Mouse (Mus musculus) erythroid progenitor cell, adult 5-6 weeks (primary cell): ENCODE results near the gene Net1. TPM values are rescaled to one million over a fixed set of nuclear protein-coding genes. Genes with fewer than 3 reads are reported as not detected.
"Not testable (repeated sequence)": the region's sequence is repeated elsewhere in the genome, so short reads cannot be mapped to it uniquely, and the experiment has no call there.

Experiments used
- ATAC-seq: replicated peaks from 2 replicates; pipeline ENCODE4 v1.8.0; 2016; ENCODE audit warnings: moderate number of reproducible peaks, mild to moderate bottlenecking, moderate TSS enrichment, inconsistent platforms; ENCODE audit not compliant: poor library complexity, low FRiP score, severe bottlenecking
- total RNA-seq, 2 experiments: library from RNA; stranded (forward) in 1 of 2; stranded (reverse) in 1 of 2; fragments of 150-400 nt in 1 of 2; fragments of 186-747, 209-891 nt in 1 of 2; gene quantifications; 2 replicates each; pipeline versions ENCODE4 v1.2.3 to v1.2.4; 2015 to 2017; ENCODE audit warnings: low replicate concordance in 2 of 2

Gene Net1
- total RNA-seq, 2 experiments from 2014 or later = 156 to 193 TPM

GRCm38 (mm10) chr13:3892601-3893000 lies 25.4 kb downstream of the Net1 start:
- ATAC-seq = no peak

DNA sequence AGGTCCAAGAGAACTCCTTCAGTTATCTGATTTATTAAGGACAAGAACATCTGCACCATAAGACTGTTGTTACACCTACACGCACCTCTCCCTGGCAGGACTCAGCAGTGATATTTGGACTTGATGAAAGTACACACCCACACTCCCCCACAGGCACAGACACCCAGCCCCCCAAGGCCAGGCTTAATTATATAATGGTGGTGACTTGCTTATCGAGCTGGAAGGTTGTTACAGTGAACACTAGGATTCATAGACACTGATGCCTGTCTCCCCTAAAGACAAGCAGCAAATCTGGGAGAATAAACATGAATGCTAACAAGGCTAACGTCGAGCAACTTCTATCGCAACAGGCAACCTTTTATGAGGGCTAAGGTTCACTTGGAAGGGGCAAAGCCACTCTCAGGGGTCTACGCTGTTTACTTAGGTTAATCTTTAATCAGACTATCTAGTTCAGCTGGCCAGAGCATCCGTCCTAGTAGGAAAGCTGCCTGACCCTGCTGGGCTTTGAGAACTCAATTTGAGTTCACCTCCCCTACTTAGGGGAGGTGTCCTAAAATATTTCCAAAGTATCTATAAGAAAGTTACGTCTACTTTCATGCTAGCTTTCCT lies 26.4 kb downstream of the Net1 start:
- no peak for ATAC-seq

DNA sequence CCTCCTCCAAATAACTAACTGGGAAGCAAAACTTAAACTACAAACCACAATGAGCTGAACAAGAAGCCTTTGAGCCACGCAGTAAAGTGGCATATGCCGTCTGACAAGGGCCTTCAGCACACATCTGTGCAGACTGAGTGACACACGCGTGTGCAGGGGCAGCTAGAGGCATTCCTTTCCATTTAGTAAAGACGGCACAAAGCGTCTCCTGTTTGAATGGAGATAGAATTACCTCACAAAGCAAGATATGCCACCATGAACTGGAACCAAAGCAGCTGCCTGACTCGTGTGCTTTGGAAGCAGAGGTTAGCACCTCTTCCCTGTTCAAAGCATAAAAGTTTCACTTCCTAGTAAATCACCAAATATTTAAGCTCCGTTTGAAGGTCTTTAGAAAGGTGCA lies 28.0 kb downstream of the Net1 start:
- ATAC-seq = no peak

GRCm38 (mm10) chr13:3889111-3889510 lies 28.9 kb downstream of the Net1 start:
- ATAC-seq = no peak

DNA sequence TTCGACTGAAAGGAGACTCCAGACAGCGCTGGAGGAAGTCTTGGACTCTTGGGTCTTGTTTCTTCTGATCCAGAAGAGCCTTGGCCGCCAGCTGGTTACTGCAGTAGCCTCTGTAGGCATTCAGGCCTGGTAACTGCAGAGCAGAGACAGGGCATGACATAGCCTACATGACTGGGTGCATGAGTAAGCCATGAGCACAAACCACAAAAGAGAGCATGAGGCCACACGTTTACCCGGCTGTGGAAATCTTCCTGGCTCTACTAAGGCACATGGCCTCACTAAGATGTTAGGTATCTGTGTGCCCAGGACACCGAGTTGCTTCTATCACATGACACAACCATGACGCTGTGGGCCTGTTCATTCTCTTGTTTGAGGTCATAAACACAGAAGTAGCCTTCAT lies 31.4 kb downstream of the Net1 start:
- ATAC-seq = no peak

DNA sequence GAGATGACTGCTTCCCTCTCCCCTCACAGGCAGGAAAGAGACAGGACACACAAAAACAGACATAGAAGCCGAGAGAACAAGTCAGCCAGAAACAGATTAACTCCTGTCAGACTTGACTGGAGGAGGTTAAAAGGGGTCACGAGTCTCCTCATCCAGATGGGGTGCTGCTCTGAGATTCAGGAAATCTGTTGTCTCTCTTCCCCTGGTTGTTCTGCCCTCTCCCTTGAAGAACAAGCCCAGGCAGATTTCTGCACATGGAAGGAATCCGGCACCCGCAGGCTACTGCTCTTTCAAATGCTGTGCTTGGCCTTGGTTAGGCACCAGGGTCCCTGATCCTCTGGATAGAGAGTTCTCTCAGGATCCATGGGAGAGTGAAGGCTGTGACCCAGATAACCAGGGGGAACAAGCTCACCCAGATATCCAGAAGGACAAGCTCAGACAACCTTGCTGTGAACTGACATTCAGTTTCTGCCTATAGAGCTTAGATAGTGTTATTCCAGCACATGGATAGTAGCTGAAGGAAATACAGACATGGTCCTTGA lies 40.3 kb downstream of the Net1 start:
- ATAC-seq = no peak

GRCm38 (mm10) chr13:3877185-3877584 lies 40.8 kb downstream of the Net1 start:
- ATAC-seq = no peak

DNA sequence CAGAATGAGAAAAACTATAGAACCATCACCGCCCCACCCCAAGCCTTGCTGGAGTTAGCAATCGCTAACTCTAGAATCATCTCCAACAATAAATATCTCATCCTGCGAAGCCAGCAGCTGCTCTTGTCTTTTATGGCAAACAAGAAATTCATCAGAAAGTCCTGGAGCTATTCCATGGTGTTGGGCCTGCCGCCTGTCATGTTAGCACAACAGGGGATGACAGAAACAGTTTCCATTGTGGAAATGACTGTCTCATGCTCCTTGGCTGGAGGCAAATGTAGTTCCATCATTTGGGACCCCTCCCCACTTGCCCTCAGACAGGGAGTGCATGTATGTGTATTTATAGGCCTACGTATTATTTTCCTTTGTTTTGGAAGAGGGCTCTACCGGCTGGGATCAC lies 41.6 kb downstream of the Net1 start:
- ATAC-seq = no peak

GRCm38 (mm10) chr13:3872832-3873231 lies 45.2 kb downstream of the Net1 start:
- ATAC-seq = no peak

- no peak for ATAC-seq
Measured at GRCm38 (mm10) chr13:3869901-3870300, 48.1 kb downstream of the Net1 start.

DNA sequence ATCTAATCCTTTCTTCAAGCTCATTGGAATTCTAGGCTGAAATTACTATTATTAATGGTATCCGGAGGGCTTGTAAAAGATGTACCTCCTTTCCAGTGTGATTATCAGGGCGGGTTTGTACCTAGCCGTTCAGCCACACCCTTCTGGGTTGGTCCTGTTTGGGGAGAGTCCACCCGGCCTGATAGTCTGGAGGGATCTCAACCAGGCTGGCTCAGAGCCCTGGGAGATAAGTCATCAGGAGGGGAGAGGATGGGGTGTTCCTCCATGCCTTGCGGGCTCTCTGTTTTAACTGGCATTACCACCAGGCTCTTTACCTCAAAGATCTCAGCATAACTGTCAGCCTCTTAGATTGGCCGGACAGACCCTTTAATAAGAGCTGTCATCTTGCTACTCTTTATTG lies 50.9 kb downstream of the Net1 start:
- peak; percentile 80 for ATAC-seq

- ATAC-seq = peak; percentile 55
Measured at GRCm38 (mm10) chr13:3866355-3867052, 51.5 kb downstream of the Net1 start.

- ATAC-seq = peak; percentile 31; the same call in 1 of the 2 replicates
Measured at GRCm38 (mm10) chr13:3865648-3866354, 52.2 kb downstream of the Net1 start.

GRCm38 (mm10) chr13:3862922-3863580 lies 55.0 kb downstream of the Net1 start:
- peak; percentile 65 for ATAC-seq

- no peak for ATAC-seq
Measured at GRCm38 (mm10) chr13:3862325-3862724, 55.7 kb downstream of the Net1 start.

DNA sequence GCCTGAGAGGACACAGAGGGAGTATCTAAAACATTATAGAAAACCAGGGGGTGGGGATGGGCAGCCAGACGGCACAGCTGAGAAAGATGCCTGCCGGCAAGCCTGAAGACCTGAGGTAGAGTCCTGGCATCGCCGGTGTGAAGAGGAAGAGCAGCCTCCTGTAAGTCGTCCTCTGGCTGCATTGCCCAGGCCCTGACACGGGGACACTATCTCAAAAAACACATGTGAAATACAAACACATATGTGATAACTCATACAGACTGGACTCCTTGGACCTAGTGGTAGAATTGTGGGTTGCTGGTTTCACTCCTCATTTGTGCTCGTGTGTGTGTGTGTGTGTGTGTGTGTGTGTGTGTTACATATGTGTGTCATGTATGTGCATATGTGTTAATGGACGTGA lies 56.8 kb downstream of the Net1 start:
- peak; percentile 73 for ATAC-seq

GRCm38 (mm10) chr13:3856252-3856651 lies 61.8 kb downstream of the Net1 start:
- no peak for ATAC-seq

GRCm38 (mm10) chr13:3854856-3855255 lies 63.2 kb downstream of the Net1 start:
- ATAC-seq = no peak

DNA sequence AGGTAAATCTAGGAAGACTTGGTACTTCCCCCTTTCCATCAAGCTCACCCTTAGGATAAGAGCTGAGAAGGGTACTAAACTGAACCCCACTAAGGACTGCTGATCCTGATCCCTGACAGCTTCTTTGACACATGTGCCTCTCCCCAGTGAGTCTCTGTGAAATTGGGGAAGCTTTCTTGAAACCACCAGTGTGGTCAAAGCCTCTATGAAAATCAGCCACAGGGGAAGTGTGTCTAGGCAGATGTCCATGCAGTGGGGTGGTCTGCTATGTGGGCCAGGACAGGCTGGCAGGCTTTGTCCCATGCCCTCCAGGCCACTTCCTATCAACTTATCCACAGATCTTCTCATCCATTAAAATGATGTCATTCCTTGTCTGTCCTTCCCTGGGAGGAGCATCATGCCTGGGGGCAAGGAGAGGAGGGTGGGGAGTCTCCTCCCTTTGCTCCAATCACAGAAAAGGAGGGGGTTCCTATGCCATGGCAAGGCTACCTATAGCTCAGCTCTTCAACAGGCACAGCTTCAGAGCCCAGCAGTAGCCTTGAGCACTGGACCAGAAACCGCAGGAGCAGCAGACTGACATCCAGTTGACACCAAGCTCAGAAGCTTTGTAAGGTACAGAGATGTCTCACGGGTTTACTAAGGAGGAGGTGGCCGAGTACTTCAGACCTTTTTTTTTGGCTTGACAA lies 64.2 kb downstream of the Net1 start, which contains the start of gene Calm5:
Gene Calm5, plus strand, starts transcription at position 526 of the 686 bp plus-strand sequence.
- ATAC-seq = not testable (repeated sequence)

DNA sequence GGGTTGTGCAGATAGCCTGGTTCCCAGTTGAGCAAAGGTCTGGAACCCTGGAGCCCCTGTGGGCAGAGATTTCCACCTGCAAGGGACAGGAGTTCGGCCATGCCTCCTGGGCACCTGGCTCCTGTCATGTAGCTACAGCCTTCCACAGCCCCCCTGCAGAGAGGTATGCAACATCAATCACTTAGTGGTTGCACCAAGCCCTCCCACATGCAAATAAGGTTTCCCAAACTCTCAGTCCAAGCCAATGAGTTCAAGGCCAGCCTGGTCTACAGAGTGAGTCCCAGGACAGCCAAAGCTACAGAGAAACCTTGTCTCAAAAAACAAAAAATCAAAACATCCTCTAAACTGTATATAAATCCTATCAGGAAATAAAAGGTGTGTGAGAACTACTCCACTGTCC lies 67.7 kb downstream of the Net1 start:
- no peak for ATAC-seq
